Mouse (Mus musculus) CH12.LX (cell line): ENCODE measurements around the gene Tnfsf13. TPM values are rescaled to one million over a fixed set of nuclear protein-coding genes. Genes with fewer than 3 reads are reported as not detected.

Source experiments
- DNase-seq: peaks from one replicate; pipeline ENCODE4 v3.0.0-alpha.2; 2013; ENCODE audit errors: extremely low read depth
- H3K27ac ChIP-seq: 2 replicates; pipeline ENCODE4 v1.5.1; 2012; ENCODE audit warnings: low read depth, mild to moderate bottlenecking, control low read depth, moderate library complexity; ENCODE audit not compliant: insufficient read depth
- H3K27me3 ChIP-seq: replicated peaks from 2 replicates; pipeline ENCODE3; 2012; ENCODE audit warnings: inconsistent platforms
- H3K36me3 ChIP-seq, 2 experiments: replicated peaks in 1 of 2; 2 replicates each; pipeline versions ENCODE3 to v1.6.1; 2012; ENCODE audit warnings: inconsistent platforms in 1 of 2, low read length in 1 of 2, mild to moderate bottlenecking in 1 of 2, mixed read lengths in 1 of 2, moderate library complexity in 1 of 2; ENCODE audit not compliant: control insufficient read depth in 1 of 2, insufficient read depth in 1 of 2
- H3K4me1 ChIP-seq, 2 experiments: 2 replicates each; pipeline ENCODE4 v1.6.1; 2012; ENCODE audit warnings: inconsistent platforms in 1 of 2, moderate library complexity in 1 of 2; ENCODE audit not compliant: insufficient read depth in 2 of 2, control insufficient read depth in 1 of 2
- H3K4me2 ChIP-seq: 2 replicates; pipeline ENCODE4 v1.6.1; 2012; ENCODE audit warnings: low read depth, mild to moderate bottlenecking, control low read depth; ENCODE audit not compliant: poor library complexity, insufficient read depth, severe bottlenecking
- H3K4me3 ChIP-seq, 3 experiments: fragments of 150-350 bp in 1 of 3; sonication (generic) in 1 of 3; replicated peaks in 1 of 3; 2 replicates each; pipeline versions ENCODE3 to v1.5.1; 2011 to 2012; ENCODE audit warnings: low read depth in 2 of 3, low read length in 2 of 3, mild to moderate bottlenecking in 2 of 3, moderate library complexity in 2 of 3, control low read depth in 1 of 3, improper control_type of control experiment in 1 of 3, inconsistent platforms in 1 of 3, mixed read lengths in 1 of 3; ENCODE audit not compliant: poor library complexity in 1 of 3
- H3K79me2 ChIP-seq: replicated peaks from 2 replicates; pipeline ENCODE4 v1.6.1; 2012; ENCODE audit warnings: mild to moderate bottlenecking, moderate library complexity; ENCODE audit not compliant: control insufficient read depth, poor library complexity, insufficient read depth, severe bottlenecking; ENCODE audit errors: extremely low read depth
- H3K9ac ChIP-seq: 2 replicates; pipeline ENCODE4 v1.6.1; 2012; ENCODE audit warnings: low read depth, mild to moderate bottlenecking, control low read depth, moderate library complexity; ENCODE audit not compliant: insufficient read depth
- H3K9me3 ChIP-seq: replicated peaks from 2 replicates; pipeline ENCODE3; 2012; ENCODE audit warnings: low read length, inconsistent platforms, mixed read lengths
- BHLHE40 ChIP-seq: IDR thresholded peaks from 2 replicates; pipeline ENCODE4 v1.6.1; 2011; ENCODE audit warnings: mild to moderate bottlenecking, low read depth, low read length, improper control_type of control experiment
- CHD1 ChIP-seq: IDR thresholded peaks from 2 replicates; pipeline ENCODE4 v1.6.1; 2012; ENCODE audit warnings: low read depth, low read length, improper control_type of control experiment, inconsistent platforms
- CHD2 ChIP-seq: IDR thresholded peaks from 2 replicates; pipeline ENCODE4 v1.6.1; 2011; ENCODE audit warnings: low read length, improper control_type of control experiment
- E2F4 ChIP-seq: IDR thresholded peaks from 2 replicates; pipeline ENCODE4 v1.6.1; 2011; ENCODE audit warnings: low read depth, low read length, improper control_type of control experiment; ENCODE audit not compliant: insufficient replicate concordance
- EP300 ChIP-seq: IDR thresholded peaks from 2 replicates; pipeline ENCODE4 v1.6.1; 2011; ENCODE audit warnings: low read length, improper control_type of control experiment
- HCFC1 ChIP-seq: IDR thresholded peaks from 2 replicates; pipeline ENCODE4 v1.6.1; 2012; ENCODE audit warnings: low read depth, mild to moderate bottlenecking, inconsistent platforms, low read length, improper control_type of control experiment
- MEF2A ChIP-seq: IDR thresholded peaks from 2 replicates; pipeline ENCODE4 v1.6.1; 2014; ENCODE audit warnings: low read depth, mild to moderate bottlenecking, inconsistent platforms, low read length, improper control_type of control experiment, borderline replicate concordance
- RAD21 ChIP-seq: IDR thresholded peaks from 2 replicates; pipeline ENCODE4 v1.6.1; 2011; ENCODE audit warnings: low read depth, mild to moderate bottlenecking, low read length, improper control_type of control experiment, moderate library complexity
- SIN3A ChIP-seq: IDR thresholded peaks from 2 replicates; pipeline ENCODE4 v1.6.1; 2012; ENCODE audit warnings: low read length, improper control_type of control experiment, inconsistent platforms
- UBTF ChIP-seq: IDR thresholded peaks from 2 replicates; pipeline ENCODE4 v1.6.1; 2012; ENCODE audit warnings: low read depth, mild to moderate bottlenecking, inconsistent platforms, low read length, improper control_type of control experiment, moderate library complexity
- ZNF384 ChIP-seq: IDR thresholded peaks from 2 replicates; pipeline ENCODE4 v1.6.1; 2012; ENCODE audit warnings: low read depth, low read length, improper control_type of control experiment, inconsistent platforms
- dilution Hi-C: fragments of 300-500 bp; cut with MboI; formaldehyde crosslinking; loops from 2 replicates; pipeline ENCODE4 v1.14.3; 2020; ENCODE audit warnings: low sequenced_read_pairs; ENCODE audit not compliant: extremely low pct_unique_long_range_greater_than_20kb, extremely low pct_ligation_motif_present
- in situ Hi-C: fragments of 300-500 bp; cut with MboI; formaldehyde crosslinking; loops from 3 replicates; pipeline ENCODE4 v1.14.3; 2019; ENCODE audit warnings: low sequenced_read_pairs, low pct_ligation_motif_present, low pct_unique_long_range_greater_than_20kb, mixed read lengths
- polyA plus RNA-seq: library from polyadenylated mRNA; unstranded; fragments of >175 nt; gene quantifications from 2 replicates; pipeline ENCODE4 v1.2.1, GENCODE M21; 2012; ENCODE audit warnings: low read depth; ENCODE audit not compliant: insufficient read length
- total RNA-seq, 2 experiments: library from RNA; depleted of rRNA; stranded (reverse); fragments of 300-350 nt in 1 of 2; fragments of >200 nt in 1 of 2; gene quantifications; 2 replicates each; pipeline ENCODE4 v1.2.3; 2012 to 2014

The Tnfsf13 gene
- total and polyA plus RNA-seq, 3 experiments: 0.21 to 0.63 (median 0.35) TPM

DNA sequence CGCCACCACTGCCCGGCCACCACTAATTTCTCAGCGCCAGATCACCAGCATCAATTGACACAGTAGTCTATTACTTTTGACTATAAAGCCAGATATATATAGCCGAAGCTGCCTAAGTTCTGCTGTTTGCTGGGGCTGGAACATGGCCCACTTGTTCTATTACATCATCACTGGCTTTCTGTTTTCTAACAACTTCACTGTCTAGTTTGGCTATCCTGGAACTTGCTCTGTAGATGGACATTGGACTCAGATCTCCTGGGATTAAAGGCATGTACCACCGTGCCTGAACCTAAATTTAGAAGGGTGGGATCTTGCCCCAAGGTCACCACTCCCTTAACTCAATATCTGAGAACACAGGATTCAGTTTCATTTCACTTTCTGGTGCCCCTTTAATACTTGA lies 39.7 kb downstream of the Tnfsf13 start:
- dilution Hi-C loops: no loop called here
- no peak for DNase-seq

DNA sequence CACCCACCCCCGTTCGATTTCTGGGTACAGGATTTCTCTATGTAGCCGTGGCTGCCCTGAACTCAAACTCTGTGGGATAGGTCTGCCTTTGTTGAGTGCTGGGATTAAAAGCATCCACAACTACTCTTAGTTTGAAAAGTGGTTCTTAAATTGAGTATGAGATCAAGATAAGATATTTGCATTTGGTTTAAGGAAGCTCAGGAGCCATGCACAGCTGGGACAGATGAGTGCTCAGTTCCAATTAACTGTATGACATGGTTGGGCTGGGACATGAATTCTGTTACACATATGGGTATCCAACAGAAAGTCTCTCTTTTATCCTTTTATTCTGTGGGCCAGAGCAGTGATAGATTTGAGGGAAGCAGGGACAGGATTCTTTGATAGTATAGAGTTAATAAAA lies 50.1 kb downstream of the Tnfsf13 start:
- dilution Hi-C loops (no loop called here), in situ Hi-C loops (no loop called here)
- Histone ChIP-seq H3K4me1 (peaks cover 0 to 47% of the 10 kb centered on the region in 2 experiments; a peak in 2 of 4 replicates), H3K4me2 (peak overlapping the region; percentile 89; the same call in 1 of the 2 replicates), H3K27me3 (no peaks in the 10 kb centered on the region), H3K9me3 (no peaks in the 10 kb centered on the region), H3K36me3 (peaks cover 11 to 36% of the 10 kb centered on the region in 2 experiments), H3K4me3 (no peak overlapping the region), H3K9ac (0 out of 2 replicates have a peak overlapping the region, but pooled peaks have one; percentile 94), H3K79me2 (peaks cover 52% of the 10 kb centered on the region), H3K27ac (no peak overlapping the region)
- peak; percentile 29 for DNase-seq
- TF ChIP-seq SIN3A (0 out of 2 replicates have a peak, but pooled peaks have one; percentile 8), MEF2A (no peak)

More for the DNA sequence above, 39.7 kb downstream of the Tnfsf13 start:
- no peak for TF ChIP-seq RAD21
- no peak for TF ChIP-seq EP300
- TF ChIP-seq CHD1: no peak
- no peak for TF ChIP-seq HCFC1
- in situ Hi-C loops: no loop called here
- H3K36me3 ChIP-seq: peaks cover 82 to 92% of the 10 kb centered on the region in 2 experiments
- H3K9me3 ChIP-seq: no peaks in the 10 kb centered on the region
- no peak overlapping the region for H3K9ac ChIP-seq
- no peak overlapping the region for H3K27ac ChIP-seq
- H3K79me2 ChIP-seq: no peaks in the 10 kb centered on the region; the same call in 1 of the 2 replicates
- H3K4me2 ChIP-seq: no peak overlapping the region
- no peak overlapping the region for H3K4me3 ChIP-seq
- H3K4me1 ChIP-seq: no peaks in the 10 kb centered on the region
- no peaks in the 10 kb centered on the region for H3K27me3 ChIP-seq

DNA sequence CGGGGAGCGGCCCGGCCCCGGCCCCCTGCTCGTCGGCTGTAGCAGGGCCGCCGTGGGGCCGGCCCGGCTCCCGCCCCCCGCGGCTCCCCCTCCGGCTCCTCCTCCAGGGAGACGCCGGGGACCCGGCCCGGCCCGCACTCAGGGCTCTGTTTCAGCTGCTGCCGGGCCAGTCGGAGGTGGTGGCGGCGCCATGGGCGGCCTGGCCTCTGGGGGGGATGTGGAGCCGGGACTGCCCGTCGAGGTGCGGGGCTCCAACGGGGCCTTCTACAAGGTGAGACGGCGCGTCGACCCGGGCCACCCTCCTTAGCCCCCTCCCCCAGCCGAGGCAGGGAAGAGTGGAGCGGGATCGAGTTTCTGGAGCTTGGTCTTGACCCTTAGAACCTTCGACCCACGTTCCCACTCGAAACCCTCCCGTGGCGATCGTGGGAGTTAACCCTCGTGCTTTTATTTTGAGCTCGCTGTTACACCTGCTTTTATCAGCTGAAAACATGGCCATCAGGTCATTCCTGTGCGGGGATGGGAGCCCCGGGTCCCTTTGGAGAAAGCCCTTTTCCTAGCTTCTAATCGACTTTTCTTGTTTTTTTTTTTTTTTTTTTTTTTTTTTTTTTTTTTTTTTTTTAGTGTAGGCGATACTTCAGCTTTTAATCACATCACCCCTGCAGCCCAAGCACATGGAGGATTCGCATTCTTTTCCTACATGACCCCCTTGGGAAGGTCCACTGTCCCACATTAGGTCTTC lies 52.3 kb downstream of the Tnfsf13 start:
- in situ Hi-C loops (no loop called here), dilution Hi-C loops (no loop called here)
- TF ChIP-seq EP300: no peak
- peak; percentile 51 for TF ChIP-seq CHD2
- TF ChIP-seq UBTF: peak; percentile 99
- no peak for TF ChIP-seq E2F4
- peak; percentile 13; the same call in 1 of the 2 replicates for TF ChIP-seq SIN3A
- TF ChIP-seq BHLHE40: no peak
- TF ChIP-seq ZNF384: peak; percentile 92
- TF ChIP-seq RAD21: no peak
- peak overlapping the region; percentile 94 for H3K9ac ChIP-seq
- peak; percentile 50 for DNase-seq
- no peaks in the 10 kb centered on the region for H3K9me3 ChIP-seq
- peak overlapping the region; percentile 90 to 95 (median 90) for H3K4me3 ChIP-seq
- H3K4me2 ChIP-seq: peak overlapping the region; percentile 89
- H3K27me3 ChIP-seq: no peaks in the 10 kb centered on the region
- H3K4me1 ChIP-seq: peaks cover 0 to 52% of the 10 kb centered on the region in 2 experiments; a peak in 2 of 4 replicates
- peaks cover 49% of the 10 kb centered on the region for H3K79me2 ChIP-seq
- peak overlapping the region; percentile 73 for H3K27ac ChIP-seq
- H3K36me3 ChIP-seq: peaks cover 4 to 20% of the 10 kb centered on the region in 2 experiments

Other genes starting within 250 kb of the Tnfsf13 start
Only the 20 nearest of the 35 such genes appear.
- 1.1 and 1.3 TPM in 2 replicates for gene Efnb3, start 125.6 kb downstream of the Tnfsf13 start, total RNA-seq (2012; rRNA removed)
- gene Efnb3, start 125.6 kb downstream of the Tnfsf13 start, total RNA-seq (2014; rRNA removed): 0.56 and 1.0 TPM in 2 replicates
- 2.7 and 2.8 TPM in 2 replicates for gene Efnb3, start 125.6 kb downstream of the Tnfsf13 start, polyA plus RNA-seq
- 34.2 and 40.8 TPM in 2 replicates for gene Wrap53, start 105.5 kb downstream of the Tnfsf13 start, total RNA-seq (2012; rRNA removed)
- gene Wrap53, start 105.5 kb downstream of the Tnfsf13 start, total RNA-seq (2014; rRNA removed): 25.4 and 26.4 TPM in 2 replicates
- 35.3 and 36.0 TPM in 2 replicates for gene Wrap53, start 105.5 kb downstream of the Tnfsf13 start, polyA plus RNA-seq
- 104 and 107 TPM in 2 replicates for gene Trp53, start 105.4 kb downstream of the Tnfsf13 start, total RNA-seq (2012; rRNA removed)
- 15.7 and 24.9 TPM in 2 replicates for gene Trp53, start 105.4 kb downstream of the Tnfsf13 start, total RNA-seq (2014; rRNA removed)
- gene Trp53, start 105.4 kb downstream of the Tnfsf13 start, polyA plus RNA-seq: 309 and 372 TPM in 2 replicates
- not detected in 2 replicates for gene Atp1b2, start 79.8 kb downstream of the Tnfsf13 start, total RNA-seq (2012; rRNA removed)
- not detected in 2 replicates for gene Atp1b2, start 79.8 kb downstream of the Tnfsf13 start, total RNA-seq (2014; rRNA removed)
- gene Atp1b2, start 79.8 kb downstream of the Tnfsf13 start, polyA plus RNA-seq: 0.09 and 0.11 TPM in 2 replicates
- gene Shbg, start 67.9 kb downstream of the Tnfsf13 start, total RNA-seq (2012; rRNA removed): not detected in 2 replicates
- not detected in 2 replicates for gene Shbg, start 67.9 kb downstream of the Tnfsf13 start, total RNA-seq (2014; rRNA removed)
- gene Shbg, start 67.9 kb downstream of the Tnfsf13 start, polyA plus RNA-seq: not detected in 2 replicates
- gene Sat2, start 63.8 kb downstream of the Tnfsf13 start, total RNA-seq (2012; rRNA removed): 0.38 TPM in 1 of 2 replicates, not detected in the other
- not detected in 2 replicates for gene Sat2, start 63.8 kb downstream of the Tnfsf13 start, total RNA-seq (2014; rRNA removed)
- not detected in 2 replicates for gene Sat2, start 63.8 kb downstream of the Tnfsf13 start, polyA plus RNA-seq
- 96.4 and 104 TPM in 2 replicates for gene Fxr2, start 52.8 kb downstream of the Tnfsf13 start, total RNA-seq (2012; rRNA removed)
- 83.3 and 101 TPM in 2 replicates for gene Fxr2, start 52.8 kb downstream of the Tnfsf13 start, total RNA-seq (2014; rRNA removed)
- 90.5 and 103 TPM in 2 replicates for gene Fxr2, start 52.8 kb downstream of the Tnfsf13 start, polyA plus RNA-seq
- 0.17 and 0.34 TPM in 2 replicates for gene Sox15, start 30.5 kb downstream of the Tnfsf13 start, total RNA-seq (2012; rRNA removed)
- gene Sox15, start 30.5 kb downstream of the Tnfsf13 start, total RNA-seq (2014; rRNA removed): not detected in 2 replicates
- gene Sox15, start 30.5 kb downstream of the Tnfsf13 start, polyA plus RNA-seq: 0.48 and 0.54 TPM in 2 replicates
- 110 and 150 TPM in 2 replicates for gene Mpdu1, start 23.1 kb downstream of the Tnfsf13 start, total RNA-seq (2012; rRNA removed)
- 175 and 210 TPM in 2 replicates for gene Mpdu1, start 23.1 kb downstream of the Tnfsf13 start, total RNA-seq (2014; rRNA removed)
- gene Mpdu1, start 23.1 kb downstream of the Tnfsf13 start, polyA plus RNA-seq: 185 and 210 TPM in 2 replicates
- gene Cd68, start 19.6 kb downstream of the Tnfsf13 start, total RNA-seq (2012; rRNA removed): 74.8 and 82.2 TPM in 2 replicates
- gene Cd68, start 19.6 kb downstream of the Tnfsf13 start, total RNA-seq (2014; rRNA removed): 122 TPM in 2 replicates
- 235 and 343 TPM in 2 replicates for gene Cd68, start 19.6 kb downstream of the Tnfsf13 start, polyA plus RNA-seq
- gene Eif4a1, start 13.4 kb downstream of the Tnfsf13 start, total RNA-seq (2012; rRNA removed): 1,622 and 2,071 TPM in 2 replicates
- gene Eif4a1, start 13.4 kb downstream of the Tnfsf13 start, total RNA-seq (2014; rRNA removed): 2,161 and 2,200 TPM in 2 replicates
- gene Eif4a1, start 13.4 kb downstream of the Tnfsf13 start, polyA plus RNA-seq: 1,500 and 1,728 TPM in 2 replicates
- 116 and 157 TPM in 2 replicates for gene Senp3, start 3.7 kb downstream of the Tnfsf13 start, total RNA-seq (2012; rRNA removed)
- 256 TPM in 2 replicates for gene Senp3, start 3.7 kb downstream of the Tnfsf13 start, total RNA-seq (2014; rRNA removed)
- 303 and 317 TPM in 2 replicates for gene Senp3, start 3.7 kb downstream of the Tnfsf13 start, polyA plus RNA-seq
- not detected in 2 replicates for gene Tnfsf12, start 10.1 kb upstream of the Tnfsf13 start, total RNA-seq (2012; rRNA removed)
- not detected in 2 replicates for gene Tnfsf12, start 10.1 kb upstream of the Tnfsf13 start, total RNA-seq (2014; rRNA removed)
- gene Tnfsf12, start 10.1 kb upstream of the Tnfsf13 start, polyA plus RNA-seq: 0.26 TPM in 1 of 2 replicates, not detected in the other
- gene Tnfsfm13, start 10.3 kb upstream of the Tnfsf13 start, total RNA-seq (2012; rRNA removed): 0.08 TPM in 2 replicates
- not detected in 2 replicates for gene Tnfsfm13, start 10.3 kb upstream of the Tnfsf13 start, total RNA-seq (2014; rRNA removed)
- gene Tnfsfm13, start 10.3 kb upstream of the Tnfsf13 start, polyA plus RNA-seq: 0.25 TPM in 1 of 2 replicates, not detected in the other
- gene Polr2a, start 72.9 kb upstream of the Tnfsf13 start, total RNA-seq (2012; rRNA removed): 44.5 and 45.0 TPM in 2 replicates
- 10.3 and 14.8 TPM in 2 replicates for gene Polr2a, start 72.9 kb upstream of the Tnfsf13 start, total RNA-seq (2014; rRNA removed)
- gene Polr2a, start 72.9 kb upstream of the Tnfsf13 start, polyA plus RNA-seq: 137 and 162 TPM in 2 replicates
- not detected in 2 replicates for gene Slc35g3, start 76.2 kb upstream of the Tnfsf13 start, total RNA-seq (2012; rRNA removed)
- gene Slc35g3, start 76.2 kb upstream of the Tnfsf13 start, total RNA-seq (2014; rRNA removed): not detected in 2 replicates
- not detected in 2 replicates for gene Slc35g3, start 76.2 kb upstream of the Tnfsf13 start, polyA plus RNA-seq
- 3.4 TPM in 2 replicates for gene Zbtb4, start 80.1 kb upstream of the Tnfsf13 start, total RNA-seq (2012; rRNA removed)
- gene Zbtb4, start 80.1 kb upstream of the Tnfsf13 start, total RNA-seq (2014; rRNA removed): 0.75 and 0.77 TPM in 2 replicates
- 2.3 and 3.0 TPM in 2 replicates for gene Zbtb4, start 80.1 kb upstream of the Tnfsf13 start, polyA plus RNA-seq
- gene Chrnb1, start 110.2 kb upstream of the Tnfsf13 start, total RNA-seq (2012; rRNA removed): 2.1 and 2.2 TPM in 2 replicates
- 1.9 TPM in 2 replicates for gene Chrnb1, start 110.2 kb upstream of the Tnfsf13 start, total RNA-seq (2014; rRNA removed)
- gene Chrnb1, start 110.2 kb upstream of the Tnfsf13 start, polyA plus RNA-seq: 5.9 and 6.6 TPM in 2 replicates
- 0.92 and 0.93 TPM in 2 replicates for gene Fgf11, start 116.1 kb upstream of the Tnfsf13 start, total RNA-seq (2012; rRNA removed)
- gene Fgf11, start 116.1 kb upstream of the Tnfsf13 start, total RNA-seq (2014; rRNA removed): 1.6 and 1.8 TPM in 2 replicates
- gene Fgf11, start 116.1 kb upstream of the Tnfsf13 start, polyA plus RNA-seq: 3.7 and 3.9 TPM in 2 replicates
- gene Tmem102, start 119.8 kb upstream of the Tnfsf13 start, total RNA-seq (2012; rRNA removed): 0.08 TPM in 2 replicates
- not detected in 2 replicates for gene Tmem102, start 119.8 kb upstream of the Tnfsf13 start, total RNA-seq (2014; rRNA removed)
- 0.16 TPM in 1 of 2 replicates, not detected in the other for gene Tmem102, start 119.8 kb upstream of the Tnfsf13 start, polyA plus RNA-seq